10 mouse cellular contexts compared by ENCODE assay signal in genomic region chr9:86810696-86811232, GRCm38 (mm10).
A peak's percentile ranks its signal among the peaks of the same experiment; 100 is the strongest.
DNase-seq lines count a peak whose midpoint lies in the region; ATAC-seq and TF ChIP-seq lines count a peak whose summit lies in the region.
"Had no signal": no experiment of that assay in that cellular context is flagged by ENCODE, and none has a peak within 500 bp of the region (broad histone marks: within the 10 kb centered on the region; RNA-seq: fewer than 3 reads in every experiment).

No protein-coding gene starts in this region.

- TF ChIP-seq EP300 in heart, adult 2 months (IDR thresholded peaks at IDR 0.05; ENCODE audit: insufficient read depth, low read depth, low read length), result no peak

- intact Hi-C loops in heart, adult 2 months (cut with DNase I), result no loop called here
- intact Hi-C loops in heart, postnatal 36 days (cut with DNase I), result no loop called here

- no peaks in the 10 kb centered on the region for H3K4me1 ChIP-seq in heart, adult 2 months (ENCODE audit: control insufficient read depth, insufficient read depth, low read length)
- no peaks in the 10 kb centered on the region for H3K4me1 ChIP-seq in midbrain, embryonic 16.5 days (ENCODE audit: control insufficient read depth, insufficient read depth, low read length)
- H3K4me1 ChIP-seq in midbrain, embryonic 13.5 days (replicated peaks), result 0 out of 2 replicates have a peak, but pooled peaks cover 3% of the 10 kb centered on the region

- no peaks in the 10 kb centered on the region for H3K9me3 ChIP-seq in midbrain, embryonic 16.5 days (replicated peaks; ENCODE audit: control insufficient read depth, low read length, poor library complexity, severe bottlenecking)
- no peaks in the 10 kb centered on the region for H3K9me3 ChIP-seq in midbrain, embryonic 13.5 days

- no peak for DNase-seq in heart, adult 2 months
- no peak for DNase-seq in heart, postnatal 36 days
- DNase-seq in layer of hippocampus, adult 9-10 months (ENCODE audit: low spot score), result no peak
- DNase-seq: adrenal gland, postnatal 14 days; cerebellum, adult 18-20 months; lung, postnatal 4 days had no signal

- H3K4me3 ChIP-seq in heart, adult 2 months, result no peak overlapping the region
- H3K4me3 ChIP-seq in midbrain, embryonic 16.5 days (ENCODE audit: low read depth, low read length), result no peak overlapping the region
- no peak overlapping the region for H3K4me3 ChIP-seq in midbrain, embryonic 13.5 days (replicated peaks)

- TF ChIP-seq POLR2A in heart, adult 2 months (IDR thresholded peaks at IDR 0.05; ENCODE audit: insufficient read depth, low read depth, low read length), result no peak

- no peak overlapping the region for H3K4me2 ChIP-seq in midbrain, embryonic 16.5 days (ENCODE audit: low read length)
- no peak overlapping the region for H3K4me2 ChIP-seq in midbrain, embryonic 13.5 days (replicated peaks)

- H3K79me2 ChIP-seq in heart, adult 2 months (replicated peaks; ENCODE audit: control insufficient read depth, insufficient read depth, low read length), result no peaks in the 10 kb centered on the region

- no peak overlapping the region for H3K27ac ChIP-seq in heart, adult 2 months
- H3K27ac ChIP-seq in midbrain, embryonic 16.5 days (ENCODE audit: low read length), result no peak overlapping the region
- no peak overlapping the region for H3K27ac ChIP-seq in midbrain, embryonic 13.5 days

- H3K27me3 ChIP-seq in heart, adult 2 months (ENCODE audit: control insufficient read depth, insufficient read depth, low read length), result no peaks in the 10 kb centered on the region
- no peaks in the 10 kb centered on the region for H3K27me3 ChIP-seq in midbrain, embryonic 16.5 days (ENCODE audit: control insufficient read depth, insufficient read depth, low read depth, low read length)
- no peaks in the 10 kb centered on the region for H3K27me3 ChIP-seq in midbrain, embryonic 13.5 days

- TF ChIP-seq CTCF in heart, adult 2 months (IDR thresholded peaks at IDR 0.05), result peak; percentile 39

- WGBS in heart, adult 2 months, result 54% methylated on average over 5 of the region's 5 CpGs
- 36% methylated on average over 5 of the region's 5 CpGs for WGBS in midbrain, embryonic 16.5 days
- 40% methylated on average over 5 of the region's 5 CpGs for WGBS in midbrain, embryonic 13.5 days

- peak; percentile 41; the same call in 1 of the 2 replicates for ATAC-seq in midbrain, embryonic 16.5 days
- ATAC-seq in midbrain, embryonic 13.5 days, result no peak
- 0 out of 2 replicates have a peak, but pooled peaks have one; percentile 11 for ATAC-seq in common myeloid progenitor, adult 5-6 weeks (replicated peaks; ENCODE audit: low read depth, poor library complexity, severe bottlenecking)
- no peak for ATAC-seq in megakaryocyte progenitor cell, adult 5-6 weeks (replicated peaks; ENCODE audit: poor library complexity)

- H3K36me3 ChIP-seq in heart, adult 2 months (ENCODE audit: control insufficient read depth, insufficient read depth, low read length), result no peaks in the 10 kb centered on the region
- H3K36me3 ChIP-seq in midbrain, embryonic 16.5 days (ENCODE audit: control insufficient read depth, insufficient read depth, low read length), result peaks cover 16% of the 10 kb centered on the region
- peaks cover 11% of the 10 kb centered on the region for H3K36me3 ChIP-seq in midbrain, embryonic 13.5 days

- H3K9ac ChIP-seq in heart, adult 2 months (ENCODE audit: low read depth, low read length), result no peak overlapping the region
- no peak overlapping the region for H3K9ac ChIP-seq in midbrain, embryonic 16.5 days (ENCODE audit: low read depth, low read length)
- no peak overlapping the region for H3K9ac ChIP-seq in midbrain, embryonic 13.5 days (replicated peaks)

Comparison
In these comparisons a context has a peak if more than half of its experiments do, and no peak if none do; other contexts are left out.
1. ATAC-seq: peak in midbrain, embryonic 16.5 days (single experiment) and common myeloid progenitor, adult 5-6 weeks (single experiment); none in midbrain, embryonic 13.5 days (single experiment) and megakaryocyte progenitor cell, adult 5-6 weeks (single experiment).